Mouse (Mus musculus): Measurements from ENCODE around the gene Gm13088.
"Not testable (repeated sequence)": the region's sequence is repeated elsewhere in the genome, so short reads cannot be mapped to it uniquely, and the experiment has no call there.

Gene Gm13088

DNA sequence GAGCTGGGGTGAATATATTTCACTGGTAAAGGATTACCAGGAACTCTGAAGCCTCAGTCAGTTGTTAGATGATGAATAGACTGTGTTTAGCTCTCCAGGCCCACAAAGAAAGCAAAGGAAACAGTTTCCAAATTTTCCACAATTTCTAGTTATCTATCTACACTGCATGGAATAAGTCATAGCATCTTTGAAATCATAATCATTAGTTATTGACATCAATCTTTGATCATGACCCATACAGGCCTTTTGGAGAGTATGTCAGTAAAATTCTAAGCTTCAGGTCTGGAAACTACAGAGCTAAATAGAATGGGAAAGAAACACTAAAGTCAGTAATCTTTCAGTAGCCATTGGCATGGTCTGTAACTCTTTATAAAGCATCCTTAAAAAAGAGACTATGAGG, at the start of gene Gm13088:
TSS of gene Gm13088 (minus strand) at position 101 of the 400 bp plus-strand sequence.
- DNase-seq (ENCODE audit: low read depth), result not testable (repeated sequence)

GRCm38 (mm10) chr4:143702611-143703010, 45.6 kb upstream of the Gm13088 start, which contains the start of gene Gm13089:
Gm13089 (minus strand) TSS chr4:143702711.
- DNase-seq (ENCODE audit: low read depth), result no peak

DNA sequence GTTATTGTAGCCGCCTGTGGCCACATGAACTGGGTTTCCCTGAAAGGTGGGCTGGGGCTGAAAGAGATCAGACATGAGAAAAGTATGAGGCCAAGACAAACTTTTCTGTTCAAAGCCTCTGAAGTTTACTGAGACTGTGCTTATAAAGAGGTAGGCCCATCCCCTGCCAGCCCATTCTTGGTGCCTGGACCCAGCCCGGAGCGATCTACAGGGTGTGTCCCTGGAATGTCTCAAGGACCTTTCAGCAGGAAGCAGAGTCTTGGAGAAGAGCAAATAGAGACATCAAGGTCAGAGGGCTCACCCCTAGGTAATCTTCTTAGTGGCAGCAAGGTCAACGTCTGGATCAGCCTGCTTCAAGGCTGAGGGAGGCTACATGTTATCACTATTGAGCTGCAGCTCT, 38.9 kb downstream of the Gm13088 start:
- not testable (repeated sequence) for DNase-seq (ENCODE audit: low read depth)

DNA sequence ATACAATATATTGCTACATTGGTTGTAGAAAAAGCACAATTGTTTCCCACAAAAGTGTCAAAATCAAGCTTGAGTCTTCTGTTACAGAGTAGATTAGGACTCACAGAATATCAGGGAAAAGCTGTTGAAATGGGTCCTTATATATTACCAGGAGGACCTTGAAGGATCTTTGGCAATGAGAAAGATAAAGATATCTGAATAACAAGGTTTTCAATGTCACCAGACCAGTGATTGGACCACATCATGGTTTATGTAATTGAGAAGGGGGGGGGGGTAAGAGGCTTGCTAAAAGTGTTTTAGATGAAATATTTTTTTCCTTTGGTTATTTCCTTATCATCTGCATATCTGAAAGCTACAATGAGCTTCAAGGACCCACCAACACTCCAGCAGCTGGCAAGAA, 42.3 kb downstream of the Gm13088 start, which contains the start of gene Gm13083:
TSS of gene Gm13083 (plus strand) at position 301 of the 400 bp plus-strand sequence.
- DNase-seq (ENCODE audit: low read depth), result not testable (repeated sequence)

- not testable (repeated sequence) for DNase-seq (ENCODE audit: low read depth)
Observed at GRCm38 (mm10) chr4:143611927-143612326, 45.1 kb downstream of the Gm13088 start.
